Mouse (Mus musculus) lung, postnatal 0 days (tissue): ENCODE results near the gene Nrxn3.

ENCODE experiments used
- CTCF ChIP-seq: IDR thresholded peaks from 2 replicates; pipeline ENCODE4 v1.5.1; 2016; ENCODE audit warnings: antibody characterized with exemption, mild to moderate bottlenecking
- EP300 ChIP-seq: IDR thresholded peaks from 2 replicates; pipeline ENCODE4 v1.6.1; 2016; ENCODE audit warnings: antibody characterized with exemption, mild to moderate bottlenecking, control low read depth

DNA sequence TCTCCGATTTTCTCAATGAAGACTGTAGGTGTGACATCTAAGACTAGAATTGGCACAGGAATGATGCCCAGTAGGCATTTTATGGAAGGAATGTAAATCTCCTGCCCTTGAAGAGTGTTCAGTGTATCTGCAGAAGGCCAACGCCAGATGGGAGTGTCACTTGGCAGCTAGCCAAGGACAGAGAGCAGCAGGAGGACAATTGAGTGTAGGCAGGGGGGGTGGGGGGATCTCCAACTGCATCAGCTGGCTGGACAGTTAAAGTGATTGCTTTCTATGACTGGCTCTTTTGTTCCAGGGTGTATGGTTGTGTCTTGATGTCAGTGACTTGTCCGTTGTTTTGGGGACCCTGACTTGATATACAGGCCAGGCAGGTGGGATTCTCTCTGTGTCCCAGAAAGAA lies 326.6 kb downstream of the Nrxn3 start:
- TF ChIP-seq CTCF: no peak
- no peak for TF ChIP-seq EP300
